Mouse (Mus musculus) retina, adult 2 months (tissue): Measurements from ENCODE around the gene Gan.

Experiments
- DNase-seq: peaks from one replicate; pipeline ENCODE4 v3.0.0-alpha.2; 2012; ENCODE audit warnings: low read depth, low spot score

Gene Gan

DNA sequence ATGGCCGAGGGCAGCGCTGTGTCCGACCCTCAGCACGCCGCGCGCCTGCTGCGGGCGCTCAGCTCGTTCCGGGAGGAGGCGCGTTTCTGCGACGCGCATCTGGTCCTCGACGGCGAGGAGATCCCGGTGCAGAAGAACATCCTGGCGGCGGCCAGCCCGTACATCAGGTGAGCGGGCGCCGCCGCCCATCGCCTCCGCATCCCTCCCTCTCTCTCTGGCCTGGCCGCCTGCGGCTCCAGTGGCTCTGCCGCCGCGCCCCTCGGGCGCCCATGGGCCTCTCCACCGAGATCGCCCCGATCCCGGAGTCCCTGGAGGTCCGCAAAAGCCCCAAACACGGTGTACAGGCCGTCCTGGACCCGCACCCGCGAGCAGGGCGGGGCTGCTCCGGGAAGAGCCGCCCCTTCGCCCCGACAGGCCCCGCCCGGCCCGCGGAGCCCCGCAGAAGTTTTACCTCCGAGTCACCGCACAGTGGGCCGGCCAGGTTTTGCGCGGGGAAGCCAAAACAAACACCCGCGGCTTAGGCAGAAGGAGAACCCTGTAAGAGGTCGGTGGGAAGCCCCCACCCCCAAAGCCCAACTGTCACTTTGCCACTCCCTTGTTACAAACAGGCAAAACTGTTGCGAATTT lies at the start of gene Gan:
Gene Gan, plus strand, starts transcription at position 1 of the 627 bp plus-strand sequence.
- DNase-seq: peak; percentile 4

DNA sequence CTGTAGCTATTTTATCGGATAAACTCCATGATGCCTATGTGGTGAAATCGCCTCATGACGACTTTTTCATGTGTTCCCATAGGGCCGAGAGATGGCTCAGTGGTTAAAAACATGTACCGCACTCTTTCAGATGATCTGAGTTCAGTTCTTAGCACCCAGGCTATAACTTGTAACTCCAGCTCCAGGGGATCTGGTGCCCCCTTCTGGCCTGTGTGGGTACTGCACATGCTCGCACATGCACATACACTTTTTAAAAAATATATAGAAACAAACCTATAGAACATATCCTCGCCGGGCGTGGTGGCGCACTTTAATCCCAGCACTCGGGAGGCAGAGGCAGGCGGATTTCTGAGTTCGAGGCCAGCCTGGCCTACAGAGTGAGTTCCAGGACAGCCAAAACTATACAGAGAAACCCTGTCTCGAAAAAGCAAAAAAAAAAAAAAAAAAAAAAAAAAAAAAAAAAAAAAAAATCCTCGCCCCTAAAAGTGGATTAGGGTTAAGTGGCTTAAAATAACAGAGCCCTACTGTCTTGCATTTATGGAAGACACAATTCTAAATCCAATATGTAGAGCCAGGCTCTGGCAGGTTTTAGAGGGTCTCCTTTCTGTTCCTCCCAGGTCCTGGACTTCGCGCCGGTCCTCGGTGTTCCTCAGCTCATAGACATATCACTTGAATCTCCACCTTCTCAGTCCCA lies 48.8 kb upstream of the Gan start:
- no peak for DNase-seq

DNA sequence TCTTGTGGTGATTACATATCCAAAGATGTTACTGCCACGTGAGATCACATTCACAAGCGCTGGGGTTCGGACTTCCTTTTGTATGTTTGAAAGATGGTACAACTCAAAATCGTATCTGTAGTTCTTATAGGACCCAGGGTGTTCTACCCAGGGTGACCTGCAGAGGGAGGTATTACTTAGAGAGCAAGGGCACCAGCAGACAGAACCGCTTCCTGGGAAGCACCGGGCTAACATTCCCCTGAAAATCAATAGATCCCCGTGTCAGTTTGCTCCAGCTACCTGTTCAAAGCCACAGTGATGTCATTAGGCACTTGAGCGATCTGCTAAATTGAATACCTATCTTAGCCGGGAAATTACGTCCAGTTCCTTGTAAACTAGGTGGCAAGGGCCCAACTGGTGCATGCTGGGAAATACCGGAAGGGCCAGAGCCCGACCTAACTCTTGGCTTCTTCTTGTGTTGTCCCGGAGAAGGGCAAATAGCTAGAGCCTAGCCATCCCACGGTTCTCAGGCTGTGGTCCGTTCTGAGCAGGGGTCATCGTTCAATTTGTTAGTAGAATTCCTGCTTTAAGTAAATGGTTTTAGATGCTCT lies 48.0 kb upstream of the Gan start:
- peak; percentile 13 for DNase-seq

DNA sequence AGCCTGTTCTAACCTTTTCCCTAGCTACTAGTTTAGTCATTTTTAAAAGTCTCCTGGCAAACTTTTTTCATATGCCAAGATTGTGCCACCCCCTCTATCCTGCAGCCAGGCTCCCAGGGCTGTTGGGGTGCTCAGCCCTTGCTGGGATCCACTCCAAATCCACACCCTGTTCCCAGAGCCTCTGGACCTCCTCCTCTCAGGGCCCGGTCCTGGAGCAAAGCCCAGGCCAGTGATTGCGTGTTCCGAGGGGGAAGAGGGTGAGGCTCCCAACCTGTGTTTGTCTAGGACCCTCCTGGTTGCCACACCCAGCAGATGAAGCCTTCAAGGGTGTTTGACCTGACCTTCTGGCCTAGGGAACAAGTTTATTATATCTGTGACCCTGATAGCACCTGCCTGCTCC lies 46.3 kb upstream of the Gan start:
- DNase-seq: no peak

DNA sequence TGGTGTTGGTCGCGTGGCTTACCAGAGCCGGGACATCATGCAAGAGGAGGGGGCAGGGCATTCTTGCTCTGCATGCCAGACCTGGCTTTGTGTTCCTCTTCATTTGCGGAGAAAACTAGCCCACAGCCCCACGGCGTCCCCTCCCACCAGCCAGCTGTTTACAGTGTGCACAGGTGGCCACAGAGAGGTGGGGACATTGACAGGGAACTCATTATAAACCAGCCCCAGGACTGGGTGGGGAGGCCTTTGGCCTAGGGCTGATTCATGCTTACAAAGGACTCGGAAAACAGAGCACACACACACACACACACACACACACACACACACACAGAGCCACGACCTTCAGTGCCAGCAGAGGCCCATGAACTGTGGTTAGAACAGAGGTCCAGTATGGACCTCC lies 45.7 kb upstream of the Gan start:
- no peak for DNase-seq

DNA sequence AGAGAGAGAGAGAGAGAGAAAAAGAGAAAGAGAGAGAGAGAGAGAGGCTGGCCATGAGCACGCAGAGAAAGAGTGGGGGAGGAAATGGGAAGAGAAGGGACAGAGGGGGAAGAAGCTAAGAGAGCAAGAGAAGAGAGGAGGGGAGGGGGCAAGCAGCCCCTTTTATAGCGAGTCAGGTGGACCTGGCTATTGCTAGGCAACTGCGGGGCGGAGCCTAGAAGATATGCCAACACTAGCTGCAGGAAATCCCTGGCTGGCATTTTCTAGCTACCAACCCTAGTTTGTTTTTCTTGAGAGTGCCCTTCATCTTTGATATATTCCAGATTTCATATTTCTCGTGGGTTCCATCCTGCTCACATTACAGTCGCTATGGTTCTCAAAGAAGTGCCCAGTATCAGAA lies 42.8 kb upstream of the Gan start:
- DNase-seq: no peak

DNA sequence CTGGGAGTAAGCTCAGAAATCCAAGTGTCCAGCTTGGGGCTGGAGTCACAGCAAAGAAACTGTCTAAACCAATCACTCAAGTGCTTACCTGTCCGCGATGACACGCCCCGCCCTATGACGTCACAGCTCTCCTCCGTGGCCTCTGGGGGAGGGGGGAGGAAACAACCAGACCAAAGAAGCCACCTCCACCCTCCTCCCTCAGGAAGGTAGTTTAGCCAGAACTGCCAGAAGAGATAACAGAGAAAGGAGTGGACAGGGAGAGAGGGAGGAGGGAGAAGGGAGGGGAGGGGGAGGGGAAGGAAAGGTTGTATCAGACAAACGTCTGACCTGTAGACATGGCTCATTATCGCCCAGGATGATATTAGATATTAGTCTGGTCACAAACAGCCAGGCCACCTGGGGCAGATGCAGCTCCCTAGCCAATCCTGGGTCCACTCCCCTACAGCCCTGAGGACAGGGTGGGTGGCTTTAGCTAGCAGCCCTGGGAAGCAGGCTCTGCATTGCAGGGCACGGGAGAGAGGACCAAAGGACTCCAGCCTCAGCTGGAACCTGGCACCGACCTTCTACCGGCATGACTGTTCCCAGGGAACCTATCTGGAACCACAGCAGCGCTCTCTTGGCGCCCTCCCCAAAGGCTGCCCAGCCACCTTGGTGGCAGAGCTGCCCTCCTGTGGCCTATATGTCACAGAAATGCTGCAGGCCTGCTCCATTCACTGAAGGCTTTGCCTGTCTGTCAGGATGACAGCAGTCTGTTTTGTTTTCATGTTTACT lies 42.1 kb upstream of the Gan start:
- no peak for DNase-seq

DNA sequence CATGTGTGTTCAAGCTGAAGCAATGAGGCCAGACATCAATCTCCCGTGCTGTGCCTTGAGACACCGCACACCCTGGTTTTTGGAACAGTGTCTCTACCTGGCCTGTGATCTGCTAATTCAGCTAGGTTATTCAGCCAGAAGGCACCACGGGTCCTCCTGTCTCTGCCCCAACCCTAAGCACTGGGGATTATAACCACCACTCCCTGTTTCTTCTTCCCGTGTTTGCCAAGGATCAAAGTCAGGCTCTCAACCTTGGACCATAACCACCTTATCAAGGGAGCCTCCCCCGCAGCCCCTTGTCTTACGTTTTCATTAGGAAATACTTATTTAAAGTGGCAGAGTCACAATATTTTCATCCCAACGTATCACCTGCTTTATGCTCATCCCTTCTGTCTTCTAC lies 41.4 kb upstream of the Gan start:
- DNase-seq: no peak

DNA sequence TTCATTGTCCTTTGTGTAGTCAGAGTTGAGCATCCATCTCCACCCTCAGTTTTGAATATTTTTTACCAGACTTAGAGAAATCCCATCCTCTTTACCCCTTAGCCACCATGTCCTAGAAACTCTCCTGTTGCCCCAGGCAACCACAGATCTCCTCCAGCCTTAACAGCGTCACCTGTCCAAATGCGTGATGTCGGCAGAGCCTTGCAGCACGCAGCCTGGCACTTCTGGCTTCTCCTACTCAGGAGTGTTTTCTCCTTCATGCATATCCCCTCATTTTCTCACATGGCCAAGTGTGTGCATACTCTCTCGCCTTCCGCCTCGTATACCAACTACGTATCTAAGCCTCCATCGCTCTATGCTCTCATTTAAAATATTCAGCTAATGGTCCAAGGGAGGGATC lies 39.5 kb upstream of the Gan start:
- no peak for DNase-seq

DNA sequence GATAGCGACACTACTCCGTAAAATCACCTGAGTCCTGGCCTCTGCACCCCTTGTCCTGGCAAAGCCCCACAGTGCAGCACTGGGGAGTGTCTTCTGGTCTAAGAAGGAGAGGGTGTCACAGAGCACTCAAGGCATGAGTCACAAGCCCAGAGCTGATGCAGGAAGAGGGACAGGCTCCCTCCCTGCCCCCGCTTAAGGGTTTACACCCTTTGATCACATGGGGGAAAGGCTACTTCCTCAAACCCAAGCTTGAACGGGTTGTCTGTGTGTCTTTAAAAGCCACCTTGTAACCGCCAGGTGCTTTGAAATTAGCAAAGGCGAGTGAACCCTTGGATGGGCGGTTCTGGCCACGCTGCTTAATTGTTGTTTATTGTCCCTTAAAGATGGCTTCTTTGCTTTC lies 36.7 kb upstream of the Gan start:
- no peak for DNase-seq

DNA sequence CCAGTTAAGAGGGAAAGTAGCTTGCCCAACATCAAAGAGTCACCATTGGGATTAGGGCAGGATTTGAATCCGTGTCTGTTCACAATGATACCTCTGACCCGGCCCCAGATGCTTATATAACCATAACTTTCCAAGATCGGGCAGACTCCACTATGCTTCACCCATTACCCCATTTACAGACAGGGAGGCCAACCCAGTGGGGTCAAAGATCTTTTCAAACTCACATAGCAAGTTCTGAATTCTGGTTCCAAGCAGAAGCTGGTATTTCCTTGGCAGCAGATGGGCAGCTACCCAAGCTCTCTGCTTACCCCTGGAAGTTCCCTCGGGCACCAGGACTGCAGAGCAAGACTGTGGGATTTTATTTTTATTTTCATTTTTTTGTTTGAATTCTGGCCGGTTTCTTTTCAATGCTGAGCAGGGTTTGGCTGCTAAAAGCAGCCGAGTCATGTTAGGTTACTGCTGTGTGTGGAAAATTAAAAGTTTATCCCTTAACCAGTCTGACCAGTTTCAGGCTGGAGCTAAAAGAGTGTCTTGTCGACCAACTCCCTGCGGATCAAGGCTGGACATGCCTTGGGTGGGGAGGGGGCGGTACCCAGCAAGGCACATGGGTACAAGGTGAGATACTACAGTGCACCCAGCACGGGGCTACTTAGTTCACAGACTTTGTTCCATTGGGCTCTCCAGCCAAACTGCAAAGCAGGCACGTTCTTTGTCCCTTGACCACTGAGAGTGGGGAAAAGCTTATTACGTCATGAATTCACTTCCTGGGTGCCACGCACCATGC lies 33.9 kb upstream of the Gan start:
- DNase-seq: no peak

DNA sequence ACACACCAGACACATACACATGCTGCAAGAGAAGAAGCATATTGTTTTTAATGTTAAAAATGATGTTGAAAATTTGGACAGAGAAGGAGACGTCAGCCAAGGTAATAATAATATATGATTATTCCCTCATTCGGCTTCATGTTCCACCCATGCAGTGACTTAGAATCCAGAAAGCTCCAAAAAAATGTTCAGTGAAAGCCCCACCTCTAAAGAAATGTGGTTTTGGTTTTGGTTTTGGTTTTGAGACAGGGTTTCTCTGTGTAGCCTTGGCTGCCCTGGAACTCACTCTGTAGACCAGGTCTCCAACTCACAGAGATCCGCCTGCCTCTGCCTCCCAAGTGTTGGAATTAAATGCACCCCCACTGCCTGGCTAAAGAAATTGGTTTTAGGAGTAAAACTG lies 32.1 kb upstream of the Gan start:
- DNase-seq: no peak

DNA sequence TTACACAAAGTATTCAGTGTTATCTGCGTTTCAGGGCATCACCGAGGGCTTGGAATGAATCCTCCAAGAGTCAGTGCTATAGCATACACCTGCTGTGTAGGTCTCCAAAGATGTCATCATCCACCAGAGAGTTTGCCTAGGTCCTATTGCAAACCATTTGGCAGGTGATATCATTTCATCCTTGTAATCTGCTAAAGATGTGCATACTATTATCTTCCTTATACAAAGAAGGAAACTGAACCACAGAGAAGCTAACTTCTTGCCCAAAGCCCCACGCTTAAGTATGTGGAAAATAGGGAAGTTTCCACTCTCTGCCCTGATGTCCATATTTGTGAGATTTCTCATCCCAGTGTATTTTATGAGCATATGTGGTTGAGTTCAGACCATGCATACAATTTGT lies 31.5 kb upstream of the Gan start:
- no peak for DNase-seq

DNA sequence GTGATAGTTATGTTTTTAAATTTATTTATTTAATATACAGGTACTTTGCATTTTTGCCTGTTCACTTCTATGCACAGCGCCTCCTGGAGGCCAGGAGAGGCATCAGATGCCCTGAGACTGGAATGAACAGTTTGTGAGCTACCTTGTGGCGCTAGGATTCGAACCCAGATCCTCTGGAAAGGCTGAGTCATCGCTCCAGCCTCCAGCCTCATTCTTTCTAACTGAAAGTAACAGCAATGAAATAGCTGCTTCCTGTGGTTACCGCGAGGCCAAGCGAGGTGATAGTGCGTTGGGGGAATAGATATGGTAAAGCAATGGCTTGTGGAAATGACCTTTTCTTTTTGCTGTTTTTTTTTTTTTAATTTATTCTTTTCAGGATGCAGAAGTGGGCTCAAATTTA lies 30.9 kb upstream of the Gan start:
- DNase-seq: no peak

DNA sequence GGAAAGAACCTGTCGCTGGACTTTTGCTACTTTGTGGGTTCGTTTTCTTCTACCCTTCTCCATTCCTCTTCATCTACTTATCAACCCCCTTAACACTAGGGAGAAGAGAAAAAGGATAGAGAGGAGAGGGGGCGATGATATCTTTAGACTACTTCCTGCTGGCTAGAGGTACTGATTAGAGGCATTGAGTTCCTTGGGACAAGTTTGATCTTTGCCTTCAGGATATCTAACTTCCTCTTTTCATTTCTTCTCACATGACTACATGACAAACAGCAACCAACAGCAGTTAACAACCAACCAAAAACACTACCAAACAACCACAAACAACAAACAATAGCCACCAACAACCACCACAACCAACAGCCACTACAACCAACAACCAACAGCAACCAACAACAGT lies 24.2 kb upstream of the Gan start:
- no peak for DNase-seq

DNA sequence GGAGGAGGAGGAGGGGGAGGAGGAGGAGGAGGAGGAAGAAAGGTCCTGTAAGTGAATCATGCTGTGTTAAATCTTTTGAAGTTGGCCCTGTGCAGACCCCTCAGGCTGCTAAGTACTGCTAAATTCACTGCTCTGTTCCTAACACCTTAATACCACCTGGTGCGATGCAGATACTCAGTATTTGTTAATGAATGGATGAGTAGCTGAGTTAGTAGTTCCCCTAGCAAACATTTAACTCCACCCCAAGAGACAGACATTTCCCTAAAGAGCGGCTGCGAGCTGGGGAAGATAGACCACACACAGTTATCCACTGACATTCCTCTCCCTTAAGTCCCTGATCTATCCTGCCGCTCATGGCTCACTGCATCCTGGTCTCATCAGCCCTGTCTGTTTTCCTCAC lies 21.6 kb upstream of the Gan start:
- no peak for DNase-seq

DNA sequence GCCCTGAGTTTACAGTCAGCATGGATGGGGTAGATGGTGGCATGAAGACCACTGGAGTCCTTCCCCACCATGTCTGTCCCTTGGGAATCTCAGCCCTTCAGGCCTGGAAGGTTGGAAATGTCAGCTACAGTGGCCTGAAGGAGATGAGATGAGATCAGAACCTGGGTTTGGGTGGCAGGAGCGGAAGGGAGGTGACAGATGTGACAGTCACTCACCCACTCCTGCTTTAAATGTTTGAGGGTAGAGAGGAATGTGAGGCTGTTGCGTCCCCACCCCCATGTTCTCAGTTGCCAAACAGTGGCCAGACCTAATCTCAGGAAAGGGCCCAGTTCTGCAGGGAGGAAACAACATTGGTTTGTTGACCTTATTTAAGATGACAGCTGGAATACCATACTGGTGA lies 21.2 kb upstream of the Gan start:
- no peak for DNase-seq

DNA sequence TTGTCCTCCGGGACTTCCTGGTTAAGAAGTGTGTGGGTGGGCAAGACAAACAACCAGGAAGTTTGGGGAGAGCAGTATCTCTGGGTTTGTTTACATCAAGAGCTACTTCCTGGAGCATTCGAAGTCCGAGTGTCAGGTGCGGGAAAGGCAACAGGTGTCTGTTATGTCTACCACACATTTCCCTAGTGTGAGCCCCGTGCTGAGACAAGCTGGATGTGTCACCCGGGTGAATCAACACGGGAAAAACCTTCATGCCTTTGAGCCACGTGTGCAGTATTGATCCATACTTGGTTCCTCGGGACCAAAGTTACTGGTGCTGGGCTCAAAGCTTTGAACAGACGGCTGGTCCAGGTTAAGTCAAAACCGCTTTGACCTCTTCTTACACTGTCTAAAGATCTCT lies 20.6 kb upstream of the Gan start:
- DNase-seq: no peak

DNA sequence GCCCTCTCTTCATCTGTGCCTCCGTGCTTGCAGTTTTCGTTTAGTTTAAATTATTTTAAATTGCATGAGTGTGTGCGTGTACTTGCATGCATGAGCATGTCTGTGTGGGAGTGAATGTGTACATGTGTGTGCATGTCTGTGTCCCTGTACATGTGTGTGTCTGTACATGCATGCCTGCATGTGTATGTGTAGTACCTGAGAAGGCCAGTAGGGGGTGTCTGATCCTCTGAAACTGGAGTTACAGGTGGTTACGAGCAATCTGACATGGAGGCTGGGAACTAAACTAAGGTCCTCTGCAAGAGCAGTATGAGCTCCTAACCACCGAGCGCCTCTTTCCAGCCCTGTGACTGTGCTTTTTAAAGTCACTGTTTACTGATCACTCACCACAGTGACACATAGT lies 9.4 kb upstream of the Gan start:
- DNase-seq: no peak

DNA sequence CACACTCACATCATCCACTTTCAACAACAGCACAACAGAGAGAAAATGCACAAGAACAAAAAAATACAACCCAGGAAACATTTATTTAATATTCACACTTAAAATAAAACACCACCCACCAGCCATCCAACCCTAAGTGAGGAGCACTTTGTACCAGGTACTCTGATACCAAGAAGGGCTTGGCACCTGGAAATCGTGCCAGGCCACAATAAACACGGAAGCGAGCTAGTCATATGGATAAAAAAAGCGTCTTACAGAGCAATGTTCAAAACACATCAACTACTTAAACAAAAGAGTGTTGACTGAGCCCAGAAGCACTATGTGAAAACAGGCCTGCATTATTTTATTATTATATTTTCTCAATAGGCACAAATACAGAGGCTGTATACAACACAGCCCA lies 1.8 kb upstream of the Gan start:
- DNase-seq: no peak

DNA sequence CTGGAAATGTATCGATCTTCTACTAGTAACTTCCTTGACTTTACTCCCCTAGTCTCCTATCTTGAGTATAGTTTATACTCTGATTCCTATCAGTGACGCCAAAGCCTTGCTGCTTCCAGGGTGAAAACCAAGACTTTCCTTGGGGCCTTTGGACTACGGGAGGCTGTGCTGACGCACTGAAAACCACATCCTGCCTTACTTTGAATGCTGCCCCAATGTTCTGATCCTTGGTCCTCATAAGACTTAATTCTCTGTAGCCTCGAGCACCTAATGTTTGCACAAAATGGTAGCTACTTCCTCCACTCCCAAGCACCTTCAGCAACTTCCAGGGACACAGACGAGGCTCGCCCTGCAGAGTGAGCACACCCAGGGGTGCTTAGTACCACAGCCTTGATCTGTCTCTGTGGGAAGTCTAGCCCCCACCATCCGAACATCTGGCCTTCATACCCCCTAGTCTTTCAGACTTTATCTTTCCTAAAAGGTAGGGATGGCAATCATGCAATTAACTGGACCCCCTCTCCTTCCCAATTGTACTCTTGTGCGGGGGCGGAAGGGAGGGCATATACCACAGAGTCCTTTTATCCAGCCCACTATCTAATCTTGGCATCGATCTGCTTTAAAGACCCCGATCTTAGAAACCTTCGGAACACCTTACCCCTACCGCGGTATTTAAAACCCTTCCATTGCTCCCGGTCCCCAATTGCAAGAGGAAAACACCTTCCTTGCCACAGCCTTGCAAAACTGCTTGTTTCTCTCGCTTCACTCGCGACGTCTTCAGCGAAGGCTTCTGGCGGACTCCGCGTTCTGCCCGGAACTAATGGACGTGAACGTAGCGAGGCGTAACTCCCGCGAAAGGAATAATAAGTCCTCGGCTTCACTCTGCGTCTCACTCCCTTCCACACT lies 818 bp upstream of the Gan start:
- no peak for DNase-seq
